Mouse (Mus musculus): ENCODE data around the gene Ddx39b. TPM values are rescaled to one million over a fixed set of nuclear protein-coding genes. Genes with fewer than 3 reads are reported as not detected.
A peak's percentile ranks its signal among the peaks of the same experiment; 100 is the strongest.
"Not testable (repeated sequence)": the region's sequence is repeated elsewhere in the genome, so short reads cannot be mapped to it uniquely, and the experiment has no call there.

Ddx39b gene
- total RNA-seq, 2 experiments from 2014 or later: 207 to 209 TPM

- intact Hi-C loops (cut with DNase I): no loop called here
- no peak for DNase-seq (ENCODE audit: low spot score in 2 of 2)
Observed at GRCm38 (mm10) chr17:35285431-35285830, 43.9 kb downstream of the Ddx39b start.

GRCm38 (mm10) chr17:35295796-35296195 lies 54.2 kb downstream of the Ddx39b start:
- intact Hi-C loops (cut with DNase I): not testable (repeated sequence)
- peak; percentile 19 to 32 for DNase-seq (ENCODE audit: low spot score in 2 of 2)

GRCm38 (mm10) chr17:35300261-35300945 lies 58.9 kb downstream of the Ddx39b start:
- intact Hi-C loops (cut with DNase I); DNase-seq (ENCODE audit: low spot score in 2 of 2): not testable (repeated sequence)

GRCm38 (mm10) chr17:35301645-35302258 lies 60.2 kb downstream of the Ddx39b start:
- intact Hi-C loops (cut with DNase I): loop anchor here (1.0 kb wide), 2 partner anchors 46 to 1335 kb away; no protein-coding TSS in a partner anchor
- peak; percentile 84 to 85 for DNase-seq (ENCODE audit: low spot score in 2 of 2)

GRCm38 (mm10) chr17:35303271-35303670 lies 61.7 kb downstream of the Ddx39b start:
- DNase-seq (ENCODE audit: low spot score in 2 of 2): no peak
- intact Hi-C loops (cut with DNase I): no loop called here

Small RNA genes lying within 50 kb of the gene (microRNA-seq; reads per million reads assigned to microRNA genes)
- gene Mir6973a: 0 reads per million in 2 experiments
- 0 to 1.7 reads per million in 2 experiments for gene Mir6974
- 0.74 to 2.7 reads per million in 2 experiments for gene Mir6975
- 0 to 0.50 reads per million in 2 experiments for gene Mir8094

Other genes starting within 250 kb of the Ddx39b start
- 10 to 100 TPM; 38.0 to 44.7 TPM for gene Vars, start 240.8 kb upstream of the Ddx39b start, total RNA-seq (2021)
- gene Vwa7, start 225.2 kb upstream of the Ddx39b start, total RNA-seq (2021): under 1 TPM; 0.30 to 0.37 TPM
- under 1 TPM; 0.60 to 0.83 TPM for gene Sapcd1, start 213.7 kb upstream of the Ddx39b start, total RNA-seq (2021)
- under 1 TPM; 0.76 to 0.96 TPM for gene Msh5, start 195.0 kb upstream of the Ddx39b start, total RNA-seq (2021)
- 10 to 100 TPM in 1 of 2 experiments, 1 to 10 TPM in 1; 9.9 to 11.6 TPM for gene Clic1, start 191.8 kb upstream of the Ddx39b start, total RNA-seq (2021)
- gene Ddah2, start 182.7 kb upstream of the Ddx39b start, total RNA-seq (2021): 10 to 100 TPM; 12.1 to 12.5 TPM
- gene Ly6g6c, start 176.4 kb upstream of the Ddx39b start, total RNA-seq (2021): not detected
- not detected for gene Mpig6b, start 175.6 kb upstream of the Ddx39b start, total RNA-seq (2021)
- 1 to 10 TPM; 2.4 to 2.7 TPM for gene Ly6g6e, start 164.8 kb upstream of the Ddx39b start, total RNA-seq (2021)
- 1 to 10 TPM in 1 of 2 experiments, under 1 TPM in 1; 0.69 to 1.9 TPM for gene Ly6g6d, start 163.7 kb upstream of the Ddx39b start, total RNA-seq (2021)
- not detected for gene Ly6g6f, start 156.1 kb upstream of the Ddx39b start, total RNA-seq (2021)
- gene Abhd16a, start 152.5 kb upstream of the Ddx39b start, total RNA-seq (2021): 100 to 1,000 TPM; 107 to 109 TPM
- gene Ly6g5c, start 133.5 kb upstream of the Ddx39b start, total RNA-seq (2021): not detected
- gene Ly6g5b, start 126.3 kb upstream of the Ddx39b start, total RNA-seq (2021): under 1 TPM; 0.69 to 0.94 TPM
- gene Gpank1, start 120.3 kb upstream of the Ddx39b start, total RNA-seq (2021): 10 to 100 TPM; 13.1 to 15.2 TPM
- 100 to 1,000 TPM; 183 to 185 TPM for gene Csnk2b, start 119.7 kb upstream of the Ddx39b start, total RNA-seq (2021)
- gene D17H6S53E, start 115.4 kb upstream of the Ddx39b start, total RNA-seq (2021): 10 to 100 TPM; 24.1 to 29.8 TPM
- not detected for gene Apom, start 109.7 kb upstream of the Ddx39b start, total RNA-seq (2021)
- gene Bag6, start 106.6 kb upstream of the Ddx39b start, total RNA-seq (2021): 100 to 1,000 TPM; 286 to 292 TPM
- gene Prrc2a, start 76.8 kb upstream of the Ddx39b start, total RNA-seq (2021): 100 to 1,000 TPM; 268 to 285 TPM
- gene Aif1, start 65.7 kb upstream of the Ddx39b start, total RNA-seq (2021): 10 to 100 TPM; 10.8 to 11.1 TPM
- gene Lst1, start 53.3 kb upstream of the Ddx39b start, total RNA-seq (2021): 10 to 100 TPM in 1 of 2 experiments, 1 to 10 TPM in 1; 6.1 to 10.1 TPM
- gene Ltb, start 47.3 kb upstream of the Ddx39b start, total RNA-seq (2021): under 1 TPM; 0.64 to 0.99 TPM
- gene Tnf, start 39.7 kb upstream of the Ddx39b start, total RNA-seq (2021): not detected
- under 1 TPM; 0.34 to 0.39 TPM for gene Lta, start 36.4 kb upstream of the Ddx39b start, total RNA-seq (2021)
- gene Gm16181, start 20.9 kb upstream of the Ddx39b start, total RNA-seq (2021): not detected
- gene Atp6v1g2, start 8.1 kb upstream of the Ddx39b start, total RNA-seq (2021): 100 to 1,000 TPM; 514 to 578 TPM
- gene Nfkbil1, start 6.0 kb upstream of the Ddx39b start, total RNA-seq (2021): 10 to 100 TPM; 11.7 to 12.8 TPM
- gene H2-D1, start 21.0 kb downstream of the Ddx39b start, total RNA-seq (2021): 10 to 100 TPM; 18.5 to 18.7 TPM
- under 1 TPM; 0.39 to 0.96 TPM for gene H2-Q1, start 78.7 kb downstream of the Ddx39b start, total RNA-seq (2021)
- gene H2-Q2, start 100.5 kb downstream of the Ddx39b start, total RNA-seq (2021): under 1 TPM; 0.30 to 0.78 TPM
- gene H2-Q4, start 137.9 kb downstream of the Ddx39b start, total RNA-seq (2021): 1 to 10 TPM; 1.4 to 1.9 TPM
- under 1 TPM in 1 of 2 experiments, not detected in 1; 0.34 TPM for gene H2-Q6, start 183.1 kb downstream of the Ddx39b start, total RNA-seq (2021)
- under 1 TPM; 0.30 to 0.34 TPM for gene H2-Q7, start 197.4 kb downstream of the Ddx39b start, total RNA-seq (2021)
- under 1 TPM; 0.09 to 0.39 TPM for gene H2-Q10, start 228.3 kb downstream of the Ddx39b start, total RNA-seq (2021)

All from left cerebral cortex, postnatal 25 days (tissue).